Mouse (Mus musculus) heart, postnatal 0 days (tissue): ENCODE measurements around the gene Otos. TPM values are rescaled to one million over a fixed set of nuclear protein-coding genes. Genes with fewer than 3 reads are reported as not detected.
A peak's percentile ranks its signal among the peaks of the same experiment; 100 is the strongest.

Source experiments
- ATAC-seq: fragments of 200-750 bp; cut with Nextera tagmentation; 2 replicates; pipeline ENCODE4 v1.8.0; 2017; ENCODE audit warnings: low read depth, moderate number of reproducible peaks, moderate library complexity; ENCODE audit not compliant: insufficient read depth
- DNase-seq: peaks from one replicate; pipeline ENCODE4 v3.0.0-alpha.2; 2016; ENCODE audit warnings: low spot score
- H3K27ac ChIP-seq: fragments of 300-500 bp; sonication (generic); 2 replicates; pipeline ENCODE4 v1.5.1; 2014; ENCODE audit warnings: low read depth, mild to moderate bottlenecking
- H3K27me3 ChIP-seq: fragments of 300-500 bp; sonication (generic); 2 replicates; pipeline ENCODE4 v1.6.1; 2014; ENCODE audit warnings: low read length, mixed read lengths; ENCODE audit not compliant: control insufficient read depth, insufficient read depth
- H3K36me3 ChIP-seq: fragments of 300-500 bp; sonication (generic); replicated peaks from 2 replicates; pipeline ENCODE4 v1.6.1; 2014; ENCODE audit warnings: low read length, mixed read lengths; ENCODE audit not compliant: control insufficient read depth, insufficient read depth
- H3K4me1 ChIP-seq: fragments of 300-500 bp; sonication (generic); 2 replicates; pipeline ENCODE4 v1.6.1; 2014; ENCODE audit warnings: antibody characterized with exemption; ENCODE audit not compliant: control insufficient read depth, insufficient read depth
- H3K4me2 ChIP-seq: fragments of 300-500 bp; sonication (generic); 2 replicates; pipeline ENCODE4 v1.6.1; 2014; ENCODE audit warnings: low read depth, mild to moderate bottlenecking, low read length, moderate library complexity
- H3K4me3 ChIP-seq: fragments of 300-500 bp; sonication (generic); 2 replicates; pipeline ENCODE4 v1.5.1; 2014; ENCODE audit warnings: low read depth, low read length
- H3K9ac ChIP-seq: fragments of 300-500 bp; sonication (generic); replicated peaks from 2 replicates; pipeline ENCODE4 v1.6.1; 2014; ENCODE audit warnings: low read depth, low read length, mixed read lengths
- H3K9me3 ChIP-seq: fragments of 300-500 bp; sonication (generic); replicated peaks from 2 replicates; pipeline ENCODE4 v1.6.1; 2016; ENCODE audit warnings: low read length; ENCODE audit not compliant: control insufficient read depth
- CTCF ChIP-seq: IDR thresholded peaks from 2 replicates; pipeline ENCODE4 v1.5.1; 2016; ENCODE audit warnings: antibody characterized with exemption, control low read depth, low read depth
- EP300 ChIP-seq: IDR thresholded peaks from 2 replicates; pipeline ENCODE4 v1.6.1; 2016; ENCODE audit warnings: antibody characterized with exemption, low read depth
- WGBS: fragments of 180-500 bp; shearing (Covaris S2); extraction: QIAGEN DNeasy Blood & Tissue Kit; methylation state at CpG from one replicate; pipeline ENCODE4 v1.1.7; 2014; 5-methylcytosine and 5-hydroxymethylcytosine counted together
- polyA plus RNA-seq: library from polyadenylated mRNA; unstranded; fragments of >200 nt; fragmentation: Nextera tagmentation; extraction: Ambion mirVana; gene quantifications from 2 replicates; pipeline ENCODE4 v1.2.1, GENCODE M21; 2015
- total RNA-seq: library from RNA; depleted of rRNA; stranded (reverse); fragments of >200 nt; gene quantifications from 2 replicates; pipeline ENCODE4 v1.2.3, GENCODE M21; 2014; ENCODE audit warnings: low replicate concordance

Gene Otos
- total and polyA plus RNA-seq, 2 experiments from 2014 or later, result 0.08 TPM; not detected in 1

DNA sequence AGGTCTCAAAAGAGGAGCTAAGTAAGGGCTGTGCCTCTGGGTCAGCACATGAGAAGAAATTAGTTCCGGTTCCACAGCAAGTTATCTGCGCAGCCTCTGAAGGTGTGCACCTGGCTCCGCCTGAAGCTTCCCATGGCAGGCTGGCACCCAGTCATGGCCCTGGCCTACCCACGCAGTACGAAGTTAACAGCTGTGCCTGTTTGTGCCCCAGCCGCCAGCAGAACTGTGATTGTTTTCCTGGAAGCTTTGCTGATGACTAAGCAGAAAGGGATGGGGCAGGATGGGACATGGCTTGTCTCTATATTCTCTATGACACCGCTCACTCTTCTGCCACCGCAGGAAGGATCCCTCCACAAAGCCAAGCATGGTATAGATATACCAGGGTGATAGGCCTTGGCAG is 34.5 kb upstream of the Otos start:
- no peak for DNase-seq
- WGBS, result 85% methylated on average over 8 of the region's 8 CpGs

DNA sequence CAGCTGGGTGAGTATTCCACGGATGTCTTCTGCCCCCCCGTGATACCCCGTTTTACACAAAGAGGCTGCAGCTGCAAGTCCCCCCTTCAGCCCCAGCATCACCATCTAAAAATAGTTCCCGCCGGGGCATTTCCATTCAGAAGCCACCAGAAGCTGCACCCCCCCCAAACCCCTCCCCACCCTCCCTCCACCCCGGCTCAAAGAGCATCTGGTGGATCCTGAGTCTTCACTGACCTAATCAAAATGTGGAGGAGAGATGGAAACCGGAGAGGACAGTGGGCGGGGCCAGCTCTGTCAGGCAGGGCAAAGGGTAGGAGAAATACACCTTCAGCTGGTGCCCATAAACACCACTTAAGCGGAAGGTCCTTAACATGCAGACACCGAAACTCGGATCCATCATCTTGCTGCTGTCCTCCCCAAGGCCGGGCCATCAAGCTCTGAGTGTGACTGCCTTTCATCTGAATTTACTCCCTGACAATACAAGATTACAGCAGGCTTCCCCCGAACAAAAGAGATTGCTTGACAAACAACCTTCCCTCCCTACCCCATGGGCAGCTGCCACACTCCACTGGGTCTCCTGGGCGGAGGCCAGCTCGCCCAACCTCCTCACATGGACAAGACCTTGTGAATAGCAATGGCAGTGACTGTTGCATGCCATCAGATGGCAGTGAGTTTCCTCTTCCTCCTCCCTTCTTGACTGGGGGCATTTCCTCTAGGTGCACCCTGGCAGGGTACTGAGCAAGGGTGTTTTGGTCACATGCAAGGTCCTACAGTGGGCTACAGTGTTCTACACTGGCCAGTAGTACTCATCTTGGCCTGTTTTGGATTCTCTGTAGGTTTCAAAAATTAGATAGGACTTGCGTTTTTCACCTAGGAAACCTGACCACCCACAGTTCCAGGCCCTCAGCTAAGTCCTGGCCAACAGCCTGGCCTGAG is 32.3 kb upstream of the Otos start:
- Histone ChIP-seq H3K4me3 (no peak overlapping the region), H3K27me3 (no peaks in the 10 kb centered on the region), H3K9me3 (no peaks in the 10 kb centered on the region), H3K4me2 (no peak overlapping the region), H3K27ac (no peak overlapping the region), H3K4me1 (peaks cover 8% of the 10 kb centered on the region; the same call in 1 of the 2 replicates), H3K36me3 (no peaks in the 10 kb centered on the region), H3K9ac (no peak overlapping the region)
- DNase-seq, result no peak
- WGBS, result 38% methylated on average over 16 of the region's 16 CpGs
- TF ChIP-seq EP300 (no peak), CTCF (no peak)
- ATAC-seq, result no peak; the same call in 1 of the 2 replicates

More for the DNA sequence above, 34.5 kb upstream of the Otos start:
- TF ChIP-seq CTCF, result no peak
- TF ChIP-seq EP300, result no peak
- Histone ChIP-seq H3K9ac (no peak overlapping the region), H3K27me3 (no peaks in the 10 kb centered on the region), H3K9me3 (no peaks in the 10 kb centered on the region), H3K27ac (no peak overlapping the region), H3K4me2 (no peak overlapping the region), H3K4me1 (no peaks in the 10 kb centered on the region), H3K4me3 (no peak overlapping the region), H3K36me3 (no peaks in the 10 kb centered on the region)
- ATAC-seq, result no peak

DNA sequence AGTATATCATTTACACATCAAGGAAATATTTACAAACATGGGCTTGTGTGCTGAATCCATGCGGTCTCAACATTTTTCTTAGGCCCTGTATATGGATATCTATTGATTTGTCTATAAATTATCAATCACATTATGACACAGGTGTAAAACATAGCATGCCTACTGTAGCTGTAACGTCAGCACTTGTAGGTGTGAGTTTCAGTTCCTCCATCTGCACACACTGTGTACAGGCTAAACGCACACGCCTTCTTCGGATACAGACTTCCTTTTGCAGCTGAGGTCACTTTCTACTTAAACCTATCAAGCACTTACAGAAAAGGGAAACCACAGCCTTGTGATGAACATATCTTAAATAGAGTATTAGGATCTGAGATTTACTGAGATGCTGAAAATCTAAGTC is 30.1 kb upstream of the Otos start:
- Histone ChIP-seq H3K9me3 (no peaks in the 10 kb centered on the region), H3K4me1 (peaks cover 8% of the 10 kb centered on the region; the same call in 1 of the 2 replicates), H3K27ac (no peak overlapping the region), H3K27me3 (no peaks in the 10 kb centered on the region), H3K4me2 (no peak overlapping the region), H3K9ac (no peak overlapping the region), H3K36me3 (no peaks in the 10 kb centered on the region), H3K4me3 (no peak overlapping the region)
- no peak for TF ChIP-seq EP300
- ATAC-seq, result no peak
- WGBS, result 75% methylated on average over 5 of the region's 5 CpGs
- DNase-seq, result no peak

DNA sequence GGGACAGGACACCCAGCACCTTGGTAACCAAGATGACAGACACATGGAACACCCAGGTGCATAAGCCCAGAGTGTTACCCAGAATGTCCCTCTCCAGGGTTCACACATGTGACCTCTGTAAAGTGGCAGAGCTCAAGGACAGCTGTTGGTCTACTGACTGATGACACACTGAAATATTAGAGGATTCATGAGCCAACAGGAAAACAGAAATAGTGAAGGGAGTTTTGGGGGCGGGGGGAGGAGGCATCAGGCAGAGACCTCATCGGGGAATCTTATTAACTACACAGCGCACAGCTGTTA is 28.0 kb upstream of the Otos start:
- no peaks in the 10 kb centered on the region for H3K27me3 ChIP-seq
- no peak overlapping the region for H3K4me2 ChIP-seq
- H3K36me3 ChIP-seq, result no peaks in the 10 kb centered on the region
- ATAC-seq (0 out of 2 replicates have a peak, but pooled peaks have one; percentile 24), DNase-seq (peak; percentile 19)
- TF ChIP-seq EP300 (no peak), CTCF (no peak)
- WGBS, result 84% methylated on average over 3 of the region's 3 CpGs
- peaks cover 8% of the 10 kb centered on the region; the same call in 1 of the 2 replicates for H3K4me1 ChIP-seq
- H3K9ac ChIP-seq, result no peak overlapping the region
- no peaks in the 10 kb centered on the region for H3K9me3 ChIP-seq
- H3K27ac ChIP-seq, result no peak overlapping the region
- no peak overlapping the region for H3K4me3 ChIP-seq

DNA sequence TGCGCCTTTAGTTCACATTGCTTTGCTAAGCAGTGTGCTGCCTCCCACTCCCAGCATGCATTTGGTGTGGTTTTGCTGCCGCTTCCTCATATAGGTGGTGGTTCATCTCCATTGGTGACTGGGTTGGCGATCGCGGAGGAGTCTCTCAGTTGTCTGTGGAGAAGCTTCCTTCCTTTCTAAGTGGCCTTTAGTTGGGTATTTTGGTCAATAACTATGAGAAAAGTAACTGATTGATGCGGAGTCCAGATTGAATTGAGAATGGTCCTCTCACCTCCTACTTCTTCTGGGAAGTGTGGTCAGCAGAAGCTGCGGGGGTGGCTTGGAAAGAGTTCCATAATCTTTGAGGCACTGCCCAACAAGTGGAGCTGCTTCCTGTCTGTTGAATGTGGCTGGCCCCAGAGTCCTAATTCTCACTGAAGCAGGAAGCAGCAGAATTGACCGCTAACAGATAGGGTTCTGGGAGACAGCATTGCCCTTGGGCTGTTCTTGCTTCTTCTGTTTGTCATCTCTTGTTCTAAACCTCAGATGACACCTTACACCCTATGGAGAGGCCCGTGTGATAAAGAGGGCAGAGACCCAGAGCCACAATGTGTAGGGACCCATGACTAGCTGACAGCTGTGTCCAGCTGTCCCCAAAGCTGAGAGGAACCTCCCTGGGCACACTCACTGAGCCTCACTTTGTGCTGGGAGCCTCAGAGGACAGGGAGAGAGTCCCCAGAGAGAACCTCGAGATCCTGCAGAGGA is 27.5 kb upstream of the Otos start:
- H3K4me3 ChIP-seq, result no peak overlapping the region
- no peak overlapping the region for H3K4me2 ChIP-seq
- H3K36me3 ChIP-seq, result no peaks in the 10 kb centered on the region
- DNase-seq (no peak), ATAC-seq (no peak)
- H3K9ac ChIP-seq, result no peak overlapping the region
- no peak overlapping the region for H3K27ac ChIP-seq
- 60% methylated on average over 10 of the region's 10 CpGs for WGBS
- TF ChIP-seq EP300 (no peak), CTCF (no peak)
- H3K4me1 ChIP-seq, result peaks cover 8% of the 10 kb centered on the region; the same call in 1 of the 2 replicates
- H3K9me3 ChIP-seq, result no peaks in the 10 kb centered on the region
- H3K27me3 ChIP-seq, result no peaks in the 10 kb centered on the region
